Mouse (Mus musculus): ENCODE measurements around the gene Ccdc136. TPM values are rescaled to one million over a fixed set of nuclear protein-coding genes. Genes with fewer than 3 reads are reported as not detected.

Ccdc136 gene
- polyA plus RNA-seq (2015; fragmentation: Nextera tagmentation; extraction: Ambion mirVana) = 1.1 and 1.7 TPM in 2 replicates

DNA sequence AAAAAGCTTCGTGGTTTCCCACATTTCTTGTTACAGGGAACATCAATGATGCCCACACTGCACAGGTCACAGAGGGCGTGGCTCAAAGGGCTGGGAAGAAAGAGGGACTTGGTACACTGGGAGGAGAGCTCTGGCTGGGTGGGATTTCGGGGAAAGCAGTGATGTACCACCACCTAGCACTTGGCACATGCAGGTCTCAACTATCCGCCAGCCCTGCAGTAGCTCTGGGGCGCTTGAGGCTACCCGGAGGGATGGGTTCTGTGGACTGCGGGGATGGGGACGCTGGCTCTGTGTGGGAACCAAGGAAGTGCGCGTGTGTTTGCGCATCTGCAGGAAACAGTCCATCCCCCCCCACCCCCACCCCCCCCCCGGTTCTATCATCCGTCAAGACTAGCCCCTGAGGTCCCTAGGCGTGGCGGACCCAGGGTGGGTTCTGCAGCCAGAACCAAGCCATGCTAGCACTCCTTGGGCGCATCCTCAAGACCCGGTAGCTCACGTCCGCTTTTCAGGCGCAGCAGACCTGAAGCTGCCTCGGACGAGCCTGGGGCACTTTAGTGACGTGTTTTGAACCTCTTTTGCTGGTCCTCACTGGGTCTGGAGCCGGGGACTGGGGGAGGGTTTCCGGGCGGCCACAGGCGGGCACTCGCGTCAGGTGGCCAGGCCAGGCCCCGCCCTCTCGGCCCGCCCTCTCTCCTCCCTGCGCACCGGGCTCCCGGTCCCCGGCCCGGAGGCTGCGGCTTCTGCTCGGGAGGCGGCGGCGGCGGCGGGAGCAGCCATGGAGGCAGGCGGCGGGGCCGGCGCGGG lies at the start of gene Ccdc136:
TSS of gene Ccdc136 (plus strand) at position 400 of the 804 bp plus-strand sequence.

DNA sequence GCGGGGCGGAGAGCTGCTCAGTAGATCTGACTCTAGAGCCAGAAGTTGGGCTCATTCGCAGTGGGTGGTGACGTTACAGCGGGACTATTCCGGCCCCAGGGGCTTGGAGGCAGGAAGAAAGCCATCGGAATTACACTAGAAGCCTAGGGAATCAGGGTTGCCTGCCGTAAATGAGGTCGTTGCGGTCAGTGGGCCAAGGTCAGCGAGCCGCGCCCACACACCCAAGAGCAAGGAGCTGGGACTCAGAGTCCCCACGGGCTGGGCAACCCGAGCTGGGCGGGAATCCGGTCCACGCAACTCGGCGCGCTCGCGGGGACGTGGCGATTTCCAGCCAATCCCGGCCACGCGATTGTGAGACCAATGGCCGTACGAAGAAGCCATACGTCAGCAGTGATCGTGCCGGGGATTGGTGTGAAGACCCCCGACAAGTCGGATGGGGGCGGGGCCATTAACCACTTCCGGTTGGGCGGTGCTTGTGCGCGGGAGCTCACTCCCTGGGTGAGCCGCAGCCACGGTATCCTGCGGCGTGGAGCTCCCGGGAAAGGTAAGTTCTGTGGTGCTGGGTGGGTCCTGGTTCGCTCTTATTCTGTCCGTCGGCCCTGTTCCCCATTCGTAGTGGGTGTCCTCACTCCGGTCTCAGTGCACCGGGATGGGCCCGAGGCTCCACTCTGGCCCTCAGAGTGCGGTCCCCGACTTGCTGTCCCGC lies 48.3 kb upstream of the Ccdc136 start, which contains the start of gene Calu:
TSS of gene Calu (plus strand) at position 405 of the 706 bp plus-strand sequence.

DNA sequence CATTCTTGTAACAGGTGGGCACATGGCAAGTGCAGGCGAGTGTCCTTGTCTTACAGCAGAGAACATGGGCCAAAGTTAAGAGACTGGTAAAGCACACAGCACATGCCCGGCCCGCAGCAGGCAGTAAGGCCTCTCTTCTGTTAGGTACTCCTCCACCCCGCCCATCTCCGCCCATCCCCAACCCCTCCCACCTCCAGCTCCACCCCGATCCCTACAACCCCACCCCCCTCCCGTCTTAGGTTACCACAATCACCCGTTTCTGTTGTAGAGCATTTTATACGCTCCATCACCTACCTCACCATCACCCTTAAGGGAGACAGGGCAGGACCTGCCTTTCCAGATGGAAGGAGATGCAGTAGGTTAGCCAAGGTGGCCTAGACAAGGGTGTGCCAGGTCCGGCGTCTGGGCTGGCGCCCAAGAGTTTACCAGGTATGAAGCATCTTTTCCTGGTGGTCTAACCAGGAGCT lies 8.0 kb upstream of the Ccdc136 start, which contains the start of gene Opn1sw:
TSS of gene Opn1sw (minus strand) at position 417 of the 467 bp plus-strand sequence.

DNA sequence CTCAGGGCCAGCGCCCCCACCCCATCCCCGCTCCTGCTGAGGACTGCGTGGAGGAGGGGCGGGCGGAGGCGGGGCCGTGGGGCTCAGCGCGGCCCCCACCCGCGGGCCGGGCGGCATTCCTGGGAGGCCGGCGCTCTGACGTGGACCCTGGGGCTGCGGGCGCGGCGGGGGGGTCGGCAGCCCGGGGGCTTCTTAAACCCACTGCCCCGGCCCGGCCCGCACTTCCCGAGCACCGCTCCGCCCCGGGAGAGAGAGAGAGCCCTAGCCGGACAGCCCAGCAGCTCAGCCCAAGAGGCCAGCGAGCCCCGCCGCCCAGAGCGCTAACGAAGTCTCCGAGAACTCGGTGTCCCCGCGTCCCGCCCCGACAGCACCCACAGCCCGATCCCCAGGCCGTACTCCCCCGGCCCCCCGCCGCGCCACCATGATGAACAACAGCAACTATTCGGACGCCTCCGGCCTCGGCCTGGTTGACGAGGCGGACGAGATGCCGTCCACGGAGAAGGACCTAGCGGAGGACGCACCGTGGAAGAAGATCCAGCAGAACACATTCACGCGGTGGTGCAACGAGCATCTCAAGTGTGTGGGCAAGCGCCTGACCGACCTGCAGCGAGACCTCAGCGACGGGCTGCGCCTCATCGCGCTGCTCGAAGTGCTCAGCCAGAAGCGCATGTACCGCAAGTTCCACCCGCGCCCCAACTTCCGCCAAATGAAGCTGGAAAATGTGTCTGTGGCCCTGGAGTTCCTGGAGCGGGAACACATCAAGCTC lies 37.1 kb downstream of the Ccdc136 start, which contains the start of gene Flnc:
TSS of gene Flnc (plus strand) at position 219 of the 766 bp plus-strand sequence.

DNA sequence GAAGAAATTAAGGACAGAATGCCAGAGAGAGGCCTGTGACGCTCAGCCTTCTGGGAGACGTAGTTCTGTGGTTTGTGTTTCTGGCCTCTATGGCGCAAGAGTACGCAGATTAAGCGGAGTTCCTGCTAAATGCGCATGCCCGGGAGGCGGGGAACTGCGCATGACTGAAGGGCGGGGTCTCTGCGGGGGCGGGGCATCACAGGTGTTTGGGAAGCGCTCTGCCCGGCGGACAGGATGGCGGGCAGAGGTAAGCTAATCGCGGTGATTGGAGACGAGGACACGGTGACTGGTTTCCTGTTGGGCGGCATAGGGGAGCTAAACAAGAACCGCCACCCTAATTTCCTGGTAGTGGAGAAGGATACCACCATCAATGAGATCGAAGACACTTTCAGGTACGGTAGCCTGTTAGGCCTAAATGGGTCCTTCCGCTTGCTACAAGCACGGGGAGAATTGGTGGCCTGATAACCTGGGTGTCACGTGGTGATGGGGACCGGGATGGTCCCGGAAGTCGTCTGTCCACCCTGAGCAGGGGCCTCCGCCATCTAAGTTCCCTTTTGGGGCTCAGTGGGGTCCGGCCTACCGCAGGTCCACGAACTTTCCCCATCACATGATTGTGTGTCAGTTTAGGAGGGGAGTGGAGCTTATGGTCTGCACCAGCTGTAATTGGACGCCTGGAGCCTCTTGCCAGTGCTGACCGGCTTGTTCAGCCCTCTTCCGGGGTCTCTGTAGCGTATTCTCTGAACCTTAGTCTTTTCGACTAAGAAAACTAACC lies 71.7 kb downstream of the Ccdc136 start, which contains the start of gene Atp6v1f:
TSS of gene Atp6v1f (plus strand) at position 136 of the 772 bp plus-strand sequence.

DNA sequence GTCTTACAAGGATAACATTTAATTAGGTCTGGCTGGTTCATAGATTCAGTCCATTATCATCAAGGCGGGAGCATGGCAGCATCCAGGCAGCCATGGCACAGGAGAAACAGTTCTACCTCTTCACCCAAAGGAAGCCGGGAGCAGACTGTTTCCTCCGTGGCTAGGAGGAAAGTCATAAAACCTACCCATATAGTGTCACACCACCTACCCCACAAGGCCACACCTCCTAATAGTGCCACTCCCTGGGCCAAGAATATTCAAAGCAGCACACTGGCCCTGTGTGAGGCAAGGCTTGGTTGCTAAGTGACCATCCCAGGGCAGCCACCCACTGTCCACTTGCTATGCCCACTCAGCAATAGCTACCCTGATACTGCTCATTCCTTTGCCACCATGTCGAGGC lies 75.0 kb downstream of the Ccdc136 start, which contains the start of gene Atp6v1fnb:
TSS of gene Atp6v1fnb (plus strand) at position 301 of the 400 bp plus-strand sequence.

Other genes with a start within 250 kb of the Ccdc136 start
- gene Rbm28, start 231.3 kb upstream of the Ccdc136 start, polyA plus RNA-seq (2015; fragmentation: Nextera tagmentation; extraction: Ambion mirVana) = 13.7 and 16.4 TPM in 2 replicates
- 0.16 TPM in 2 replicates for gene Prrt4, start 216.7 kb upstream of the Ccdc136 start, polyA plus RNA-seq (2015; fragmentation: Nextera tagmentation; extraction: Ambion mirVana)
- 15.9 and 20.6 TPM in 2 replicates for gene Impdh1, start 179.9 kb upstream of the Ccdc136 start, polyA plus RNA-seq (2015; fragmentation: Nextera tagmentation; extraction: Ambion mirVana)
- gene Hilpda, start 123.8 kb upstream of the Ccdc136 start, polyA plus RNA-seq (2015; fragmentation: Nextera tagmentation; extraction: Ambion mirVana) = 19.7 and 22.7 TPM in 2 replicates
- gene Fam71f2, start 116.7 kb upstream of the Ccdc136 start, polyA plus RNA-seq (2015; fragmentation: Nextera tagmentation; extraction: Ambion mirVana) = 0.19 and 0.39 TPM in 2 replicates
- gene Fam71f1, start 77.2 kb upstream of the Ccdc136 start, polyA plus RNA-seq (2015; fragmentation: Nextera tagmentation; extraction: Ambion mirVana) = not detected in 2 replicates
- 78.6 and 88.1 TPM in 2 replicates for gene Calu, start 48.2 kb upstream of the Ccdc136 start, polyA plus RNA-seq (2015; fragmentation: Nextera tagmentation; extraction: Ambion mirVana)
- gene Opn1sw, start 7.8 kb upstream of the Ccdc136 start, polyA plus RNA-seq (2015; fragmentation: Nextera tagmentation; extraction: Ambion mirVana) = 0.29 and 0.31 TPM in 2 replicates
- gene Flnc, start 36.9 kb downstream of the Ccdc136 start, polyA plus RNA-seq (2015; fragmentation: Nextera tagmentation; extraction: Ambion mirVana) = 1.1 and 1.5 TPM in 2 replicates
- 181 and 203 TPM in 2 replicates for gene Atp6v1f, start 71.4 kb downstream of the Ccdc136 start, polyA plus RNA-seq (2015; fragmentation: Nextera tagmentation; extraction: Ambion mirVana)
- gene Atp6v1fnb, start 75.1 kb downstream of the Ccdc136 start, polyA plus RNA-seq (2015; fragmentation: Nextera tagmentation; extraction: Ambion mirVana) = not detected in 2 replicates
- 7.0 and 9.4 TPM in 2 replicates for gene Kcp, start 111.6 kb downstream of the Ccdc136 start, polyA plus RNA-seq (2015; fragmentation: Nextera tagmentation; extraction: Ambion mirVana)
- gene Irf5, start 130.3 kb downstream of the Ccdc136 start, polyA plus RNA-seq (2015; fragmentation: Nextera tagmentation; extraction: Ambion mirVana) = 15.0 and 22.0 TPM in 2 replicates
- 36.2 and 40.6 TPM in 2 replicates for gene Tnpo3, start 213.6 kb downstream of the Ccdc136 start, polyA plus RNA-seq (2015; fragmentation: Nextera tagmentation; extraction: Ambion mirVana)